Mouse (Mus musculus) embryonic facial prominence, embryonic 11.5 days (tissue): ENCODE data around the gene B4galnt2. TPM values are rescaled to one million over a fixed set of nuclear protein-coding genes. Genes with fewer than 3 reads are reported as not detected.
"Not testable (repeated sequence)": the region's sequence is repeated elsewhere in the genome, so short reads cannot be mapped to it uniquely, and the experiment has no call there.

Experiments
- ATAC-seq: fragments of 200-750 bp; cut with Nextera tagmentation; replicated peaks from 2 replicates; pipeline ENCODE4 v1.8.0; 2017; ENCODE audit warnings: low read depth; ENCODE audit not compliant: insufficient number of reproducible peaks, low FRiP score, low TSS enrichment
- DNase-seq: peaks from one replicate; pipeline ENCODE4 v3.0.0-alpha.2; 2015; ENCODE audit warnings: low spot score
- H3K27ac ChIP-seq: fragments of 300-500 bp; sonication (generic); replicated peaks from 2 replicates; pipeline ENCODE4 v1.5.1; 2014; ENCODE audit warnings: mild to moderate bottlenecking, low read depth, low read length, control low read depth
- H3K27me3 ChIP-seq: fragments of 300-500 bp; sonication (generic); 2 replicates; pipeline ENCODE4 v1.6.1; 2014; ENCODE audit warnings: mild to moderate bottlenecking, low read length, moderate library complexity, mixed read lengths; ENCODE audit not compliant: control insufficient read depth, insufficient read depth
- H3K36me3 ChIP-seq: fragments of 300-500 bp; sonication (generic); replicated peaks from 2 replicates; pipeline ENCODE4 v1.6.1; 2014; ENCODE audit warnings: low read depth, mild to moderate bottlenecking, low read length, moderate library complexity, mixed read lengths; ENCODE audit not compliant: control insufficient read depth, insufficient read depth
- H3K4me1 ChIP-seq: fragments of 300-500 bp; sonication (generic); 2 replicates; pipeline ENCODE4 v1.6.1; 2014; ENCODE audit warnings: low read length, mixed read lengths; ENCODE audit not compliant: control insufficient read depth, insufficient read depth
- H3K4me2 ChIP-seq: fragments of 300-500 bp; sonication (generic); 2 replicates; pipeline ENCODE4 v1.6.1; 2014; ENCODE audit warnings: low read depth, mild to moderate bottlenecking, control low read depth, low read length, moderate library complexity
- H3K4me3 ChIP-seq: fragments of 300-500 bp; sonication (generic); 2 replicates; pipeline ENCODE4 v1.5.1; 2014; ENCODE audit warnings: low read depth, low read length, control low read depth
- H3K9ac ChIP-seq: fragments of 300-500 bp; sonication (generic); replicated peaks from 2 replicates; pipeline ENCODE4 v1.6.1; 2014; ENCODE audit warnings: mild to moderate bottlenecking, control low read depth, low read length
- H3K9me3 ChIP-seq: fragments of 300-500 bp; sonication (generic); replicated peaks from 2 replicates; pipeline ENCODE4 v1.6.1; 2016; ENCODE audit warnings: mild to moderate bottlenecking, low read length, inconsistent platforms, mixed read lengths; ENCODE audit not compliant: control insufficient read depth
- WGBS: fragments of 180-500 bp; shearing (Covaris S2); extraction: QIAGEN DNeasy Blood & Tissue Kit; methylation state at CpG from one replicate; pipeline ENCODE4 v1.1.7; 2014; 5-methylcytosine and 5-hydroxymethylcytosine counted together
- polyA plus RNA-seq: library from polyadenylated mRNA; unstranded; fragments of >200 nt; fragmentation: Nextera tagmentation; extraction: Ambion mirVana; gene quantifications from 2 replicates; pipeline ENCODE4 v1.2.1, GENCODE M21; 2014

B4galnt2 gene
- polyA plus RNA-seq, 1 experiment from 2014 or later: not detected

GRCm38 (mm10) chr11:95936409-95936808, 21.7 kb upstream of the B4galnt2 start:
- Histone ChIP-seq H3K27ac (no peak overlapping the region), H3K36me3 (no peaks in the 10 kb centered on the region), H3K4me2 (no peak overlapping the region), H3K9ac (no peak overlapping the region), H3K9me3 (no peaks in the 10 kb centered on the region), H3K4me3 (no peak overlapping the region), H3K4me1 (no peaks in the 10 kb centered on the region), H3K27me3 (no peaks in the 10 kb centered on the region)
- no peak for ATAC-seq
- 85% methylated on average over 6 of the region's 6 CpGs for WGBS
- no peak for DNase-seq

GRCm38 (mm10) chr11:95932168-95932567, 17.5 kb upstream of the B4galnt2 start:
- not testable (repeated sequence) for H3K9me3 ChIP-seq, ATAC-seq
- 87% methylated on average over 8 of the region's 10 CpGs for WGBS

GRCm38 (mm10) chr11:95926398-95926797, 11.7 kb upstream of the B4galnt2 start:
- H3K9me3 ChIP-seq: no peaks in the 10 kb centered on the region
- H3K4me3 ChIP-seq: no peak overlapping the region
- no peaks in the 10 kb centered on the region for H3K36me3 ChIP-seq
- H3K4me2 ChIP-seq: no peak overlapping the region
- H3K9ac ChIP-seq: no peak overlapping the region
- 69% methylated on average over 4 of the region's 4 CpGs for WGBS
- DNase-seq: no peak
- no peaks in the 10 kb centered on the region for H3K27me3 ChIP-seq
- ATAC-seq: no peak
- H3K4me1 ChIP-seq: no peaks in the 10 kb centered on the region
- H3K27ac ChIP-seq: no peak overlapping the region

More at GRCm38 (mm10) chr11:95932168-95932567, 17.5 kb upstream of the B4galnt2 start:
- H3K4me2 ChIP-seq, H3K36me3 ChIP-seq, H3K4me1 ChIP-seq, DNase-seq, H3K9ac ChIP-seq, H3K27ac ChIP-seq, H3K27me3 ChIP-seq, H3K4me3 ChIP-seq: not testable (repeated sequence)

- no peak for ATAC-seq
- Histone ChIP-seq H3K9ac (no peak overlapping the region), H3K4me1 (no peaks in the 10 kb centered on the region), H3K27ac (no peak overlapping the region), H3K4me2 (no peak overlapping the region), H3K36me3 (no peaks in the 10 kb centered on the region), H3K9me3 (no peaks in the 10 kb centered on the region), H3K4me3 (no peak overlapping the region), H3K27me3 (no peaks in the 10 kb centered on the region)
- no peak for DNase-seq
- WGBS: 90% methylated on average over 5 of the region's 5 CpGs
Observed at GRCm38 (mm10) chr11:95925976-95926375, 11.3 kb upstream of the B4galnt2 start.

GRCm38 (mm10) chr11:95924215-95924614, 9.5 kb upstream of the B4galnt2 start:
- no peak overlapping the region for H3K4me2 ChIP-seq
- H3K27ac ChIP-seq: no peak overlapping the region
- 12% methylated on average over 2 of the region's 2 CpGs for WGBS
- H3K4me1 ChIP-seq: no peaks in the 10 kb centered on the region
- no peak for ATAC-seq
- H3K36me3 ChIP-seq: no peaks in the 10 kb centered on the region
- no peak overlapping the region for H3K4me3 ChIP-seq
- H3K27me3 ChIP-seq: peaks cover 2% of the 10 kb centered on the region; the same call in 1 of the 2 replicates
- no peak overlapping the region for H3K9ac ChIP-seq
- no peak for DNase-seq
- no peaks in the 10 kb centered on the region for H3K9me3 ChIP-seq

GRCm38 (mm10) chr11:95923477-95923876, 8.8 kb upstream of the B4galnt2 start:
- not testable (repeated sequence) for H3K9ac ChIP-seq, H3K9me3 ChIP-seq, ATAC-seq, H3K4me2 ChIP-seq, H3K36me3 ChIP-seq, H3K4me1 ChIP-seq, H3K4me3 ChIP-seq, DNase-seq, H3K27ac ChIP-seq, H3K27me3 ChIP-seq
- under 1% methylated on average over 3 of the region's 6 CpGs for WGBS

GRCm38 (mm10) chr11:95921991-95922621, 7.4 kb upstream of the B4galnt2 start:
- Histone ChIP-seq H3K4me3 (no peak overlapping the region), H3K27ac (no peak overlapping the region), H3K9ac (no peak overlapping the region), H3K9me3 (no peaks in the 10 kb centered on the region), H3K4me2 (no peak overlapping the region), H3K36me3 (no peaks in the 10 kb centered on the region), H3K27me3 (peaks cover 9% of the 10 kb centered on the region), H3K4me1 (no peaks in the 10 kb centered on the region)
- DNase-seq (no peak), ATAC-seq (no peak)
- 65% methylated on average over 12 of the region's 12 CpGs for WGBS

GRCm38 (mm10) chr11:95916426-95916825, 1.7 kb upstream of the B4galnt2 start:
- no peak for DNase-seq
- Histone ChIP-seq H3K9me3 (no peaks in the 10 kb centered on the region), H3K9ac (no peak overlapping the region), H3K4me2 (no peak overlapping the region), H3K4me1 (no peaks in the 10 kb centered on the region), H3K27ac (no peak overlapping the region), H3K36me3 (no peaks in the 10 kb centered on the region), H3K4me3 (no peak overlapping the region), H3K27me3 (peaks cover 52% of the 10 kb centered on the region)
- WGBS: 6% methylated on average over 5 of the region's 5 CpGs
- ATAC-seq: no peak
